Mouse (Mus musculus) inflammation-experienced regulatory T-cells, adult 6 months (primary cell): ENCODE results near the gene Chn1. TPM values are rescaled to one million over a fixed set of nuclear protein-coding genes. Genes with fewer than 3 reads are reported as not detected.

ENCODE experiments used
- ATAC-seq: one replicate; pipeline ENCODE4 v1.8.0; 2017
- polyA plus RNA-seq, 3 experiments: library from polyadenylated mRNA; unstranded; fragments of 100-300 nt; shearing (Covaris generic); gene quantifications; one replicate each; pipeline ENCODE4 v1.2.1; 2017

The Chn1 gene
- polyA plus RNA-seq, 3 experiments from 2014 or later, result 0.57 to 4.3 (median 2.3) TPM

- ATAC-seq, result no peak
Observed at GRCm38 (mm10) chr2:73745647-73746374, 29.3 kb downstream of the Chn1 start.

GRCm38 (mm10) chr2:73741286-73741685 is 33.9 kb downstream of the Chn1 start:
- no peak for ATAC-seq

DNA sequence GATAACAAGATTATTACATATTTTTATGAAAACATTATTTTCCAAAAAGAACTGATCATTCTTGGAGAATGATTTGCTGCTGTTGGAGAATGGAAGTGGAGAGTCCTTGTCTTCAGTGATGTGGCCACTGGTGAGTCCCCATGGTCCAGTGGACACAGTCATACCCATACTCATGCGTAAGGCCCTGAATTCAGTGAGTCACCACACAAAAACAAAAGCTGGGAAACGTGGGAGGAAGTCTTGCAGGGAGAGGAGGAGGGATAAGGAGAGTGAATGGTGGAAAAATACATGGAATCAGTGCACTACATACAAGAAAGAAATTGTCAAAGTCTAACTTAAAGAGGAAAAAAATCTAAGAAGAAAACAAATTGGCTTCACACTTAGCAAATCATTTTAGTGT is 47.3 kb downstream of the Chn1 start:
- no peak for ATAC-seq

- no peak for ATAC-seq
Observed at GRCm38 (mm10) chr2:73724934-73725333, 50.2 kb downstream of the Chn1 start.

GRCm38 (mm10) chr2:73721821-73722220 is 53.3 kb downstream of the Chn1 start:
- ATAC-seq, result no peak

DNA sequence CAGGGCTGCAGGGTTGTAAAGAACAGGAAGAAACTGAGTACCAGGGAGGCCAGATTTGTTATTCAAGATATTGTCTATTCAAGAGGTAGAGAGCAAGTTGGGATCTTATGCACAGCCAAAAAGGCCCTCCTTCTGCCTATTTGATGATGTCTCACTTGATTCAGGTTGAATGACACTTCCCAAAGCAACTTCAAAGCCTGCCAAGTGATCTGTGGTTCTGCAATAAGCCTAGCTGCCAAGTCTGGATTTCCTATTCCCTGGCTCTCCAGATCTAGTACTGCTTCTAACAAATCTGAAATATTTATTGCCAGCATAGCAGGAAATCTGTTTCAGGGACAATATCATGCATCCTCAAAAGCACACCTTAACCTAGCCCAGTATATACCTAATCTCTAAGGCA is 62.7 kb downstream of the Chn1 start:
- ATAC-seq, result no peak

DNA sequence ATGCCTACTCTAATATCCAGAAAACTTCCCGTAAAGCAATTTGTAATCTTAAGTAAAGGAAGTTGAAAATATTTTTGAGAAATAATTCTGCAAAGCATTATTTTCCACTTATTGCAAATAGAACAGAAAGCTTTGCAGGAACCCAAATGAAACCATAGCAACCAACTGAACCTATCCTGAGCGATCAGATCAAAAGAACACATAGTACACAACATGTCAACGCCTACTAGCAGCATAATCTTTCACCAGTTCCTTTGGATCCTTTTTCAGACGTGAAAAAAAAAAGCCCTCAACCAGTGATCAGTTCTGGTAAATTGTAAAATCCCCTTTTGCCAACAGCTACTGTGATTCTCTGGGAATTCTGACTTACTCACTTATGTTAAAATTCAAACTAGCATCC is 82.1 kb downstream of the Chn1 start:
- no peak for ATAC-seq

DNA sequence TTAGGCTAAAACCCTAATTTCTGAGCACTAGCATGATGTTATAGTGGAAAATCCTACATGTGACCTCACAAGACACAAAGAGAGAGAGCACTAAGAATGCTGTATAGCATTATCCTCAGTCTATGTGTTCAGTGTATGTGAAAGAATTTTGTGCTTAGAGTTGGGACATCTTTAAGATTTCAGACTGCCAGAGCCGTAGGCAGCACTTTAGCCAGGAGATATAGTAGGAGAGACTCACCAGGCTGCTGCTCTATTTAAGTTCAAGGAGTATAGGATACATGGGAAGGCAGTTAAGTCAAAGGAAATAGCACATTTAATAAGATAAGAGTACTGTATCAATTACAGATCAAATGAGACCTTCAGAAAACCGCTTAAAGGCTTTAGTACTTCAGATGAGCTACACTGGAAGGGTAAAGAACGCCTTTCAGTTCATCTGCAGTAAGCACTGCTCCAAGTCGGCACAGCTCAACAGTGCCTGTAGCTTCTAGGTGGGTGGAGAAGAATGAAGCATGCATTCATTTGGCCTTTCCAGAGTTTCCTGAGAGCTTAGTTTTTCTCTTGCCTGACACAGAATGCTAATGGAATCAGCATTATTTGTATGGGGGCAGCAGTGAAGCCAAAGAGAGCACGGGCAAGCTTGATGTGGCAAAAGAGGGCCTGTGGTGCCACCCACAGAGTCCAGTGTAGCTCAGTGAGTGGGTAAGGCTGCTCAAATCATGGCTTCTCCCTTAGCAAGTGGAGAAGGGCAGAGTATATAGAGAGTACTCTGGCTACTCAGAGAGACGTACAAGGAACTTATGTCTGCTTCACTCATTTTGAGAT is 84.2 kb downstream of the Chn1 start:
- ATAC-seq, result no peak

DNA sequence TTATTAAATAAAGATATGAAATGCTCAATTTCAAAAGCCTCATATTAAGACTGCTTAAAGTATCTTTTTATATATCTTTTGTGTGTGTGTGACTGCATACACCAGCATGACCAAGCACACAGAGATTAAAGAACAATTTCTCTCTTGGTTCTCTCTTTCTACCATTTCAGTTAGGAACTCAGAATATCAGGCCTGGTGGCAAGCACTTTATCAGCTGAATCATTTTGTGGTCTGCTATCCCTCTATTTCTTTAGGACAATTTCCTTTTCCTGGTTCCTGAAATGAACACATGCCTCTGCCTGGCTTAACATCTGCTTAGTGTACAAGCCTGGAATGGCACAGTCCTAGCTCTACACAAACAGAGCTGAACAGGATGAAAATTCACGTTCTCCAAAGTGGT is 92.6 kb downstream of the Chn1 start:
- ATAC-seq, result no peak

- no peak for ATAC-seq
Observed at GRCm38 (mm10) chr2:73680425-73681027, 94.6 kb downstream of the Chn1 start.

DNA sequence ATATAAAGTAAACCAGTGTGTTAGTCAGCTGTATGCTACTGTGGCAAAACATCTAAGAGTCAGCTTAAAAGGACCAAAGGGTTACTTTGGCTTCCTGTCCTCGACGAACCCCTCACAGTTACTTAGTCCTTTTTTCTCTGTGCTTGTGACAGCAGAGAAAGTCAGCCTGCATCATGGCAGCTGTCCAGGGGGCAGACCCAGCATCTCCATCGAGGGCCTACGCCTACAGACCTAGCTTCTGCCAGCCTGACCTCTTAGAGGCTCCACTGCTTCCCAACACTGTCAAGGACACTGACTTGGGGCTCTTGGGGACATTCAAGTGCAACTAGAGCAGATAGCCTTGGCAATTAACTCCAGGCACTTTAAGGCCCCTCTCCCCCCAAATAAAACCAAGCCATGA is 106.5 kb downstream of the Chn1 start:
- no peak for ATAC-seq

DNA sequence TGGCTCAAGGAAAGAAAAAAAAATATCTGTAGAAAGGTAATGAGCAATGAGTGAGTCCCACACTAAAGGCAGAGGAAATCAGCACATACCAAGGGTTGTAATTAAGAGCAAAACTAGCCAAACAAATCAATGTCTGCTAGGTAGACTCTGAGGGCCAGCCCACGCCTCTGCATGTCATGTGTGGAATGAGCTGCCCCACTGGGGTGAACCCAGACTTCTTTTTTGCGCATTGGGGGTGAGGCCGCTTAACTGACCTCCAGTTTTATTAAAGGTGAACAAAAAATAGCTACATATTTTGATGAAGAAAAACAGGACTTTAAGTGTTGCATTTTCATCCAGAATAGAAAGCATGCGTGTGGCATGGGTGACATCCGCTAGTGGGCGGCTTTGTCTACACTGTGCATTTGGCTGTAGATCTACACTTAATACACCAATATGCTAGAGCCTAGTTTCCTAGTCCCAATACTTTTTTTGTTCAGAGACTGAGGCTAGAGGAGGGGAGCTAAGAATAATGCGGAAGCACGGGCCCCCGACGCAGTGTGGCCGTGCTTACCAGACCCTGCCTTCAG is 114.5 kb downstream of the Chn1 start:
- ATAC-seq, result no peak

- ATAC-seq, result no peak
Observed at GRCm38 (mm10) chr2:73659726-73660565, 115.2 kb downstream of the Chn1 start.

DNA sequence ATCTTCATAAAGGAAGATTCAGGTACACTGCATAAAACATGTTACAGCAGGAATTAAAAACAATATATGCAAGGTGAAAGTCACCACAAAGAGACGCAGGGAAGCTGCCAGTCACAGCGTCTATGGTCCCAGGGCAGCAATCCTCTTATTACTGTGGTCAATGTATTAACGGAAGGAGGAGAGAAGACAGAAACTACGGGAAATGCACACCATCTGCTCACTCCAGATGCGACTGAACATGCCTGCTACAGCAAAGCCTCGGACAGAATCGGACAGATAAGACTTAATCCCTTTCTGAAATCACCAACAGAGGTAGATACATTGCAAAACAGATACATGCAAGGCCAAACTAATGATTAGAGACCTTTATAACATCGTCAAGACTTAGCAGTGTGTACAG is 116.1 kb downstream of the Chn1 start:
- ATAC-seq, result no peak

DNA sequence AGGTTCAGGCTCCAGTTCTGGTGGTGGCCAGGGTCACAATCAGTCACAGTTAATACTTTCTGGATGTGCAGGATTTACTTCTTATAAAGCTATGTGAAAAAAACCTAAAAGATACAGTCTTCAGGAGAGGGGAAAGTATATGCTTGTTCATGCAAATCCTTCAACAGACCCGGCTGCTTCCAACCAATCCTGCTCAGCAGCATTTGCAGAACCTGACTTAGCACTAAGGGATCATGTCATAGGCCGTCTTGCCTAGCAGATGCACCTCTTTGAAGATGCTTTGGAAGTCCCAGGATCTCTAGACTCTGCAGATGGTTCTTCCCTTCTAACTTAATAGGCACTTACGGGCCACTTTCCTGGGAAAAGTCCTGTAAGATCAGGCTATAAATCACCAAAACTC is 117.2 kb downstream of the Chn1 start:
- no peak for ATAC-seq

GRCm38 (mm10) chr2:73657151-73657550 is 118.0 kb downstream of the Chn1 start:
- ATAC-seq, result no peak

- no peak for ATAC-seq
Observed at GRCm38 (mm10) chr2:73655663-73656062, 119.5 kb downstream of the Chn1 start.

- no peak for ATAC-seq
Observed at GRCm38 (mm10) chr2:73654892-73655243, 120.3 kb downstream of the Chn1 start.

DNA sequence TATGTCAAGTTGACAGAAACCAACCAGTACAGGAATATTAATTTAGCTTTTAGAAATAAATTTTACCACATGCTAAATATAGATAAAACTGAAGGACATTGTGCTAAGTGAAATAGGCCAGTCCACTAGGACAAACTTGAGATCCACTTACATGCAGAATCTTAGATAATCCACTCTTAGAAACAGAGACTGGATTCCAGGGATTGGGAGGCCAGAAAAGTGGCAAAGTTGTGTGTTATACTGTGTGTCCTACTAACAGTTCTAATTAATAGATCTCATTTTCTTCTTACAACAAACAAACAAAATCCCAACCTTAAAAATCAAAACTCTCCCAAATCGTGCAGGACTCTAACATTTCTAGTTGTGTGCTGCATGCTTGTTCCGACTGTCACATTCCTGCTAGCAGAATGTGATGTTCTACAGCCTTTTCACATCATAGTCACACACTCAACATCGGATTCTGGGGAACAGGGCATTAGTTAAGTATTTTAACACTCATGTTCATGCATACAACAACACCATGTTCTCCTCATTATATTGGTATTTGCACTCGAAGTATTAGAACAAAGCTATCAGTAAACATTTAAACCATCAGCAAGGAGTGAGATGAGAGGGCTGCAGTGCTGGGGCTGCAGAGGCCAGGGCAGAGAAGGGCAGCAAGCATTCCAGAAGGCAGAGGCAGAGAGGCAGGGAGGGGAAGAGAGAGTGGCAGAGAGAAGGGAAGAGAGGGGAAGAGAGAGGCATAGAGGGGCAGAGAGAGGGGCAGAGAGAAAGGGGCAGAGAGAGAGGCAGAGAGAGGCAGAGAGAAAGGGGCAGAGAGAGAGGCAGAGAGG is 120.9 kb downstream of the Chn1 start:
- no peak for ATAC-seq

GRCm38 (mm10) chr2:73637688-73638087 is 137.5 kb downstream of the Chn1 start:
- ATAC-seq, result no peak

DNA sequence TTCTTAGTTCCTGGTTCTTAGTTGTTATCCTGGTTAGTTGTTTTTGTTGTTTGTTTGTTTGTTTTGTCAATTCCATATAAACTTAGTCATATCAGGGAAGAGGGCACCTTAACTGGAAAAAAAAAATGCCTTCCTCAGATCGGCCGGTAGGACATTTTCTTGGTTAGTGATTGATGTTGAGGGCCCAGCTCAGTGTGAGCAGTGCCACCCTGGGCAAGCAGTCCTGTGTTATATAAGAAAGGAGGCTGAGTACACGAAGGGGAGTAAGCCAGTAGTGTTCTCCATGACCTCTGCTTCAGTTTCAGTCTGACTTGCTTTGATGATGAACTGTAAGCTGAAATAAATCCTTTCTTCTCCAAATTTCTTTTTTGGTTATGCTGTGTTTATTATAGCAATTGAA is 138.8 kb downstream of the Chn1 start:
- no peak for ATAC-seq

GRCm38 (mm10) chr2:73631816-73632215 is 143.3 kb downstream of the Chn1 start:
- ATAC-seq, result no peak
